Mouse (Mus musculus) gastrocnemius, postnatal 14 days (tissue): Measurements from ENCODE around the gene Nags. TPM values are rescaled to one million over a fixed set of nuclear protein-coding genes. Genes with fewer than 3 reads are reported as not detected.

ENCODE experiments used
- DNase-seq: peaks from one replicate; pipeline ENCODE4 v3.0.0; 2021; ENCODE audit warnings: mixed read lengths
- intact Hi-C: fragments of 180-260 bp; cut with DNase I; formaldehyde crosslinking; loops from one replicate; pipeline ENCODE4 v1.15.1; 2025; ENCODE audit warnings: low total_unique reads
- total RNA-seq, 2 experiments: library from RNA; stranded (reverse); gene quantifications; 2 replicates each; pipeline ENCODE4 v1.2.3; 2021

The Nags gene
- total RNA-seq, 2 experiments from 2014 or later: not detected

GRCm38 (mm10) chr11:102196018-102196797, 50.9 kb downstream of the Nags start:
- DNase-seq: no peak
- intact Hi-C loops: no loop called here

GRCm38 (mm10) chr11:102198245-102198644, 52.9 kb downstream of the Nags start:
- no peak for DNase-seq

More at GRCm38 (mm10) chr11:102198245-102198644, 52.9 kb downstream of the Nags start:
- intact Hi-C loops: no loop called here

Other genes starting within 250 kb of the Nags start
- not detected for gene Sost, start 178.5 kb upstream of the Nags start, total RNA-seq
- not detected for gene Cfap97d1, start 161.2 kb upstream of the Nags start, total RNA-seq
- gene Dusp3, start 158.5 kb upstream of the Nags start, total RNA-seq: 100 to 1,000 TPM; 140 to 151 TPM
- 10 to 100 TPM; 40.6 to 47.1 TPM for gene Mpp3, start 117.1 kb upstream of the Nags start, total RNA-seq
- gene Cd300lg, start 104.0 kb upstream of the Nags start, total RNA-seq: 10 to 100 TPM; 20.2 to 28.6 TPM
- 1 to 10 TPM in 1 of 2 experiments, under 1 TPM in 1; 0.92 to 1.6 TPM for gene Mpp2, start 57.0 kb upstream of the Nags start, total RNA-seq
- gene Ppy, start 44.2 kb upstream of the Nags start, total RNA-seq: not detected
- gene Pyy, start 37.7 kb upstream of the Nags start, total RNA-seq: not detected
- gene Tmem101, start 10.9 kb downstream of the Nags start, total RNA-seq: 10 to 100 TPM; 15.1 to 16.5 TPM
- gene Lsm12, start 39.8 kb downstream of the Nags start, total RNA-seq: 10 to 100 TPM; 69.9 to 76.0 TPM
- 10 to 100 TPM; 36.1 to 36.2 TPM for gene G6pc3, start 44.1 kb downstream of the Nags start, total RNA-seq
- gene Hdac5, start 84.7 kb downstream of the Nags start, total RNA-seq: 10 to 100 TPM; 59.5 to 65.6 TPM
- under 1 TPM; 0.11 to 0.47 TPM for gene BC030867, start 103.4 kb downstream of the Nags start, total RNA-seq
- gene Asb16, start 123.2 kb downstream of the Nags start, total RNA-seq: 10 to 100 TPM; 58.9 to 61.2 TPM
- gene Tmub2, start 139.4 kb downstream of the Nags start, total RNA-seq: 10 to 100 TPM; 14.8 to 14.9 TPM
- gene Atxn7l3, start 151.1 kb downstream of the Nags start, total RNA-seq: 10 to 100 TPM; 15.9 to 17.5 TPM
- 10 to 100 TPM; 38.2 to 45.5 TPM for gene Ubtf, start 174.2 kb downstream of the Nags start, total RNA-seq
- 1 to 10 TPM in 1 of 2 experiments, under 1 TPM in 1; 0.59 to 1.5 TPM for gene Slc4a1, start 220.7 kb downstream of the Nags start, total RNA-seq
- under 1 TPM; 0.66 to 0.90 TPM for gene Rundc3a, start 247.9 kb downstream of the Nags start, total RNA-seq